Mouse (Mus musculus) thymus, adult 2 months (tissue): ENCODE measurements around the gene Ext2.

Experiments used
- CTCF ChIP-seq: fragments of 200-500 bp; IDR thresholded peaks from 2 replicates; pipeline ENCODE4 v1.5.1; 2012; ENCODE audit warnings: mild to moderate bottlenecking, control low read depth, low read length, moderate library complexity, borderline replicate concordance; ENCODE audit not compliant: control insufficient read depth, poor library complexity, insufficient read depth; ENCODE audit errors: extremely low read depth
- POLR2A ChIP-seq: fragments of 200-500 bp; IDR thresholded peaks from 2 replicates; pipeline ENCODE4 v1.6.1; 2012; ENCODE audit warnings: mild to moderate bottlenecking, low read length, control low read depth, moderate library complexity; ENCODE audit not compliant: control insufficient read depth, poor library complexity, insufficient read depth; ENCODE audit errors: extremely low read depth

GRCm38 (mm10) chr2:93780528-93780927 lies 41.8 kb downstream of the Ext2 start:
- TF ChIP-seq CTCF = no peak
- TF ChIP-seq POLR2A = no peak
